Mouse (Mus musculus) midbrain, embryonic 14.5 days (tissue): ENCODE data around the gene Slc25a29. TPM values are rescaled to one million over a fixed set of nuclear protein-coding genes. Genes with fewer than 3 reads are reported as not detected.

Experiments used
- ATAC-seq: fragments of 200-750 bp; cut with Nextera tagmentation; 2 replicates; pipeline ENCODE4 v1.8.0; 2017; ENCODE audit warnings: moderate number of reproducible peaks, moderate library complexity; ENCODE audit not compliant: low FRiP score, low TSS enrichment
- DNase-seq: peaks from one replicate; pipeline ENCODE4 v3.0.0-alpha.2; 2015
- H3K27ac ChIP-seq: fragments of 300-500 bp; sonication (generic); replicated peaks from 2 replicates; pipeline ENCODE4 v1.5.1; 2014; ENCODE audit warnings: mild to moderate bottlenecking, low read depth, low read length, moderate library complexity
- H3K27me3 ChIP-seq: fragments of 300-500 bp; sonication (generic); 2 replicates; pipeline ENCODE4 v1.6.1; 2014; ENCODE audit warnings: low read length, control low read depth, mixed read lengths; ENCODE audit not compliant: control insufficient read depth, insufficient read depth
- H3K36me3 ChIP-seq: fragments of 300-500 bp; sonication (generic); 2 replicates; pipeline ENCODE4 v1.6.1; 2014; ENCODE audit warnings: low read length, control low read depth; ENCODE audit not compliant: control insufficient read depth, insufficient read depth
- H3K4me1 ChIP-seq: fragments of 300-500 bp; sonication (generic); 2 replicates; pipeline ENCODE4 v1.6.1; 2014; ENCODE audit warnings: mild to moderate bottlenecking, antibody characterized with exemption, low read length, control low read depth; ENCODE audit not compliant: control insufficient read depth, insufficient read depth
- H3K4me2 ChIP-seq: fragments of 300-500 bp; sonication (generic); 2 replicates; pipeline ENCODE4 v1.6.1; 2014; ENCODE audit warnings: mild to moderate bottlenecking, low read length, moderate library complexity
- H3K4me3 ChIP-seq: fragments of 300-500 bp; sonication (generic); replicated peaks from 2 replicates; pipeline ENCODE4 v1.5.1; 2014; ENCODE audit warnings: low read depth, low read length
- H3K9ac ChIP-seq: fragments of 300-500 bp; sonication (generic); replicated peaks from 2 replicates; pipeline ENCODE4 v1.6.1; 2014; ENCODE audit warnings: mild to moderate bottlenecking, low read length, moderate library complexity
- H3K9me3 ChIP-seq: fragments of 300-500 bp; sonication (generic); 2 replicates; pipeline ENCODE4 v1.6.1; 2016; ENCODE audit warnings: low read length, control low read depth, mixed read lengths; ENCODE audit not compliant: control insufficient read depth
- WGBS: fragments of 180-500 bp; shearing (Covaris S2); extraction: QIAGEN DNeasy Blood & Tissue Kit; methylation state at CpG from one replicate; pipeline ENCODE4 v1.1.7; 2014; 5-methylcytosine and 5-hydroxymethylcytosine counted together
- polyA plus RNA-seq: library from polyadenylated mRNA; unstranded; fragments of >200 nt; fragmentation: Nextera tagmentation; extraction: Ambion mirVana; gene quantifications from 2 replicates; pipeline ENCODE4 v1.2.1, GENCODE M21; 2014

The Slc25a29 gene
- polyA plus RNA-seq, 1 experiment from 2014 or later = 19.9 TPM

DNA sequence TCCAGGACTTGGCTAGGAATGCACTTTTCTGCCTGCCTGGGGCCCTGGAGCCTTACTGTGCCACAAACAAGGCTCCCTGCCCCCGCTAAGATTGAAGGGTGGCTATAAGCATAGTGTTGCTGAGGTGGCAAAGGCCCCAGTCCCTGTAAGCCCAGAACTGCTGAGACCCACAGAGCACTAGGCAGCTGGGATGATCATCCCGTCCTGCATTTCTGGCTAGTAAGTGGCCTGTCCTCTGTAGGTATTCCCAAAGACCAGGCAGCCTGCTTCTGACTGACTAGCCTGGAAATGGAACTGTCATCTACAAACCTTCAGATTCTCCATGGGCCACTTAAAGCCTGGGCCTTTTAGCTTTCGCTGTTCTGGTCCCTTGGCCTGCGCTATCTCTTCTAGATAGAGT is 15.2 kb downstream of the Slc25a29 start:
- H3K9me3 ChIP-seq = no peaks in the 10 kb centered on the region
- no peak for ATAC-seq
- H3K9ac ChIP-seq = no peak overlapping the region
- H3K27ac ChIP-seq = no peak overlapping the region
- H3K36me3 ChIP-seq = peaks cover 20% of the 10 kb centered on the region
- no peak overlapping the region for H3K4me3 ChIP-seq
- no peaks in the 10 kb centered on the region for H3K27me3 ChIP-seq
- WGBS = 90% methylated on average over 4 of the region's 4 CpGs
- no peak overlapping the region for H3K4me2 ChIP-seq
- no peaks in the 10 kb centered on the region for H3K4me1 ChIP-seq
- no peak for DNase-seq

DNA sequence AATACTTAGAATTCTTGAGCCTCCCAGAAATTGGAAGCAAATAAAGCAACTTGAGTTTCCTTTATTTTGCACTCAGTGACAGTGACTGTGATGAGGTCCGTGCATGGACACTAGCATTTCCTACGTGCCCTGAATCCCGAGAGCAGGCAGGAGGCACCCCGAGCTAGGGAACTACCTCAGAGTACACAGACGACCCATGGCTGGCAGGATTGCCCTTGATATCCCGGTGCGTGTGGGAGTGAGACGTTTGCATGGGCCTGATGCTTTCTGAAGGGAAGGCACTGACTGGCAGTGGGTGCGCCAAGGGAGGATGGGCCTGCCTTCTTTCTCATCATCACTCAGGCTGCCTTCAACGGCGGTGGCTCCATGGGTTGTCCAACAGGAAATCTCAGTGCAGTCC is 19.1 kb downstream of the Slc25a29 start:
- no peak for DNase-seq
- WGBS = 84% methylated on average over 11 of the region's 11 CpGs

DNA sequence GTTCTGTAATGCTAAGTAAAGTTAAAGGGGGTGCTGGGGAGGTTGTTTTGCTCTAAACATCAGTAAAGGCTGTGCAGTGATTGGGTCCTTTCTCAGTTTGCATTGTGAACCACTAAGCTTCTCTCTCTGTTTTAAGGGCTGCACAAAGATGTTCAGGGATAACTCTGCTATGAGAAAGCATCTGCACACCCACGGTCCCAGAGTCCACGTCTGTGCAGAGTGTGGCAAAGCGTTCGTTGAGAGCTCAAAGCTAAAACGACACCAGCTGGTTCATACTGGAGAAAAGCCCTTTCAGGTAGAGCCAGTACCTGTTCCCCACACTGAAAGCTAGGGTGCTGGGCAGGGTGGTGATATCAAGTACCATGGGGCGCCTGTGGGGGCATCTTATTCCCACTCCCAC is 21.2 kb downstream of the Slc25a29 start:
- Histone ChIP-seq H3K27ac (no peak overlapping the region), H3K36me3 (peaks cover 34% of the 10 kb centered on the region), H3K27me3 (no peaks in the 10 kb centered on the region), H3K9ac (no peak overlapping the region), H3K4me3 (no peak overlapping the region), H3K9me3 (no peaks in the 10 kb centered on the region), H3K4me2 (no peak overlapping the region), H3K4me1 (no peaks in the 10 kb centered on the region)
- no peak for ATAC-seq
- DNase-seq = no peak
- 94% methylated on average over 6 of the region's 6 CpGs for WGBS

More for the DNA sequence above, 19.1 kb downstream of the Slc25a29 start:
- H3K9ac ChIP-seq = no peak overlapping the region
- ATAC-seq = no peak
- H3K27ac ChIP-seq = no peak overlapping the region
- no peaks in the 10 kb centered on the region for H3K4me1 ChIP-seq
- peaks cover 31% of the 10 kb centered on the region for H3K36me3 ChIP-seq
- H3K27me3 ChIP-seq = no peaks in the 10 kb centered on the region
- no peak overlapping the region for H3K4me3 ChIP-seq
- no peak overlapping the region for H3K4me2 ChIP-seq
- no peaks in the 10 kb centered on the region for H3K9me3 ChIP-seq

DNA sequence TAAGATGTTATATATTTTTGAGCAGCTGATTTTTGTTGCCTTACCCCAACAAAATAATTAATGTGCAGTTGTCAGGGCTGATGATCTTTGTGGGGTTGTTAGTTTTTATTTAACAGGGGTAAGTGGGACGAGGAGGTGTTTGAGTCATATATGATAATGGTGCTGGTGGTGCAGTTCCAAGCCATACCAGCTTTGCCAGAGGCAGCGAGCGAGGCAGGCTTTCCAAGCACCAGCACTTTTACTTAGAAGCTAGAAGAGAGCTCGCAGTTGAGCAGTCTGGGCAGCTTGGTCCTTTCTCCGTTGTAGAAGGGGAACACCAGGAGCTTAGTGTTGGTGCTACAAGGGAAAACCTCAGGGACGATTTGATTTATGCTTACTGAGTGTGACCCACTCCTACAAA is 23.2 kb downstream of the Slc25a29 start:
- Histone ChIP-seq H3K4me3 (no peak overlapping the region), H3K4me1 (no peaks in the 10 kb centered on the region), H3K9ac (no peak overlapping the region), H3K36me3 (peaks cover 35% of the 10 kb centered on the region), H3K4me2 (no peak overlapping the region), H3K27me3 (no peaks in the 10 kb centered on the region), H3K9me3 (no peaks in the 10 kb centered on the region), H3K27ac (no peak overlapping the region)
- no peak for ATAC-seq
- DNase-seq = no peak
- WGBS = 89% methylated on average over 6 of the region's 6 CpGs

DNA sequence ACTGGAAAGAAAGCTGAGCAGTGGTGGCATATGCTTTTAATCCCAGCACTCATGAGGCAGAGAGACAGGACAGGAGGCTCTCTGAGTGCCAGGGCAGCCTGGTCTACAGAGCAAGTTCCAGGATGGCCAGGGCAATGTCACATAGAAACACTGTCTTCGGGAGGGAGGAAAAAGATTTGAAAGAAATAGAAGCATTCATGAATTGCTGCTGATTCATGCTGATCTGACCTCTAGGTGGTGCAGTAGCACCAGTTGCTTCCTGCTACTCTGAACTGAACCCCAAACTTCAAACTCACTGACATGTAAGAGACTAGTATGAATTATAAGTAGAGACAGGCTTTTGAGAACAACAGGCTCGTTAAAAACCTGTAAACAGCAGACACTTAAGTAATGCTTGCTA is 24.6 kb downstream of the Slc25a29 start:
- H3K4me3 ChIP-seq = no peak overlapping the region
- DNase-seq = peak; percentile 40
- no peaks in the 10 kb centered on the region for H3K27me3 ChIP-seq
- no peaks in the 10 kb centered on the region for H3K9me3 ChIP-seq
- ATAC-seq = no peak
- WGBS = 57% methylated on average over 2 of the region's 2 CpGs
- peaks cover 24% of the 10 kb centered on the region for H3K36me3 ChIP-seq
- no peak overlapping the region for H3K27ac ChIP-seq
- no peak overlapping the region for H3K4me2 ChIP-seq
- no peak overlapping the region for H3K9ac ChIP-seq
- H3K4me1 ChIP-seq = no peaks in the 10 kb centered on the region

DNA sequence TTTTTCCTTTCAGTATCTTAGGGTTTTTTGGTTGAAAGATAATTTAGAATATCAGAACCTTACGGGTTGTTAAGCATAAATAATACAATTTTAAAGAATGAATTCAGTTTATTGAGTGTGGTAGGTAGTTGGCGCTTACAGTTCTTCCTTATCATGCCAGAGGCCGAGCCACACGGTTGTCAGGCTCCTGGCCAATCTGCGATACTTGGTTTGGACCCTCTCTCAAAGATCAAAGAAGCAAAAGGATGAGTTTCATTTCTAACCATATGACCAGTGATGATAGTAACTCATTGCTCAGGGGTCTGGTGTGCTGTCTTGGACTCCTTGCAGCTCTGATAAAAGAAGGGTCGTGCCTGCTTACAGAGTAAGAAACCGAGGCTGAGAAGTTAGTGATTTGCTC is 25.4 kb downstream of the Slc25a29 start:
- WGBS = 93% methylated on average over 7 of the region's 7 CpGs
- H3K4me2 ChIP-seq = no peak overlapping the region

DNA sequence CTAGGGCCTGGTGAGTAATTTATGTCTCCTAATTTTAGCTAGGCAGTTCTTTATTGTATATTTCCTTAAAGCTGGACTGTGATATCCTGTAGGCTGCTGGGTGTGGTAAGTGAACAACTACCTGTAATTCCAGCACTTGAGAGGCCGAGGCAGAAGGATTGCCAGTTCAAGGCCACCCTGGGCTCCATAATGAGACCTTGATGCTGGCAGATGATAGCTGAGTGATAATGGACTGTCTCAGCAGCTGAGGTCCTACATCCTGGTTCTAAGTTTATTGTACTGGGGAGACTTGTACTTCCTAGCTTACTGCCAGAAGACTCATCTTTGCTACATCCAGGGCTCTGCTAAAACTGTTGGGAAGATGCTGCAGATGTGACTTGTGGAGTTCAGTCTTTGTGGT is 25.9 kb downstream of the Slc25a29 start:
- peaks cover 16% of the 10 kb centered on the region for H3K36me3 ChIP-seq
- no peaks in the 10 kb centered on the region for H3K9me3 ChIP-seq
- DNase-seq (no peak), ATAC-seq (no peak)
- 81% methylated on average over 1 of the region's 1 CpGs for WGBS
- H3K27ac ChIP-seq = no peak overlapping the region
- no peaks in the 10 kb centered on the region for H3K27me3 ChIP-seq
- no peak overlapping the region for H3K4me3 ChIP-seq
- H3K4me1 ChIP-seq = no peaks in the 10 kb centered on the region
- no peak overlapping the region for H3K9ac ChIP-seq
- H3K4me2 ChIP-seq = no peak overlapping the region

More for the DNA sequence above, 25.4 kb downstream of the Slc25a29 start:
- Histone ChIP-seq H3K4me3 (no peak overlapping the region), H3K27ac (no peak overlapping the region), H3K9ac (no peak overlapping the region), H3K36me3 (peaks cover 21% of the 10 kb centered on the region), H3K4me1 (no peaks in the 10 kb centered on the region), H3K27me3 (no peaks in the 10 kb centered on the region), H3K9me3 (no peaks in the 10 kb centered on the region)
- ATAC-seq (no peak), DNase-seq (no peak)

DNA sequence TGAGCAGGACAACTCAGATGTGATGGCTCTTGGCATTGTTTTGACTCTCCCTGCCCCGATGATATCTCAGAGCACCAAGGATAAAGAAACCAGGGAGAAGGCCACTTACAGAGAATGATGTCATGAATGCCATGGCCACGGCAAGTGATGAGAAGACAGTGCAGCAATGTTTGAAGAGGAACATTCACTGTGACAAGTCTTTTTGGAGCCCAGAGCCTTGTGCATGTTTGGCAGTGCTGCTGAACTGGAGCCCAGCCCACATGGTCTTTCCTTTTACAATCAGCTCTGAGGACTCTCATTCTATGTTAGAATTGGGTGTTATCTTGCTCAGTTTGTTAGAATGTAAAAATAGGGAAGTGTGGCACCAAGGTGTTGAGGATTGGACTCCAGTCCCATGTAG is 27.2 kb downstream of the Slc25a29 start:
- Histone ChIP-seq H3K27me3 (no peaks in the 10 kb centered on the region), H3K36me3 (peaks cover 11% of the 10 kb centered on the region), H3K9ac (no peak overlapping the region), H3K9me3 (no peaks in the 10 kb centered on the region), H3K4me3 (no peak overlapping the region), H3K4me1 (no peaks in the 10 kb centered on the region), H3K4me2 (no peak overlapping the region), H3K27ac (no peak overlapping the region)
- no peak for ATAC-seq
- DNase-seq = no peak
- 95% methylated on average over 2 of the region's 2 CpGs for WGBS

DNA sequence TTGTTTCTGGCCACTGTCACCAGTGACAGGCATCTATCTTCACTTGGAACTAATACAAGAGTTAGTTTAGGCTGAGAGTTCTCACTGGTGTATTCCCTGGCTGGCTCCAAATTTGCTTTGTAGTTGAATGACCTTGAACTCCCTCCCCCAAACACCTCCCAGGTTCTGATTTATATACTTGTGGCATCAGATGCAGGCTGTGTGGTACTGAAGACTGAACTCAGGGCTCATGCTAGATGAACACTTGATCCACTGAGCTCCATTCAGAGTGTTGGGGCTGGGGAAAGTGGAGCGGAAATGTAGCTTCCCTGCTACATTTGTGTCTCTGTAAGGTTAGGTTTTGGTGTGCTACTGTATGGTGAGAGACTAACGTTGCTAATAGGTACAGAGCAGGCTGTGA is 31.3 kb downstream of the Slc25a29 start:
- Histone ChIP-seq H3K4me1 (peaks cover 11% of the 10 kb centered on the region; the same call in 1 of the 2 replicates), H3K36me3 (peaks cover 8% of the 10 kb centered on the region), H3K9ac (no peak overlapping the region), H3K27me3 (no peaks in the 10 kb centered on the region), H3K4me2 (no peak overlapping the region), H3K9me3 (no peaks in the 10 kb centered on the region), H3K4me3 (no peak overlapping the region), H3K27ac (no peak overlapping the region)
- ATAC-seq = no peak
- DNase-seq = no peak
- WGBS = 94% methylated on average over 2 of the region's 2 CpGs
